8 mouse cellular contexts compared by ENCODE assay signal in the genomic region with DNA sequence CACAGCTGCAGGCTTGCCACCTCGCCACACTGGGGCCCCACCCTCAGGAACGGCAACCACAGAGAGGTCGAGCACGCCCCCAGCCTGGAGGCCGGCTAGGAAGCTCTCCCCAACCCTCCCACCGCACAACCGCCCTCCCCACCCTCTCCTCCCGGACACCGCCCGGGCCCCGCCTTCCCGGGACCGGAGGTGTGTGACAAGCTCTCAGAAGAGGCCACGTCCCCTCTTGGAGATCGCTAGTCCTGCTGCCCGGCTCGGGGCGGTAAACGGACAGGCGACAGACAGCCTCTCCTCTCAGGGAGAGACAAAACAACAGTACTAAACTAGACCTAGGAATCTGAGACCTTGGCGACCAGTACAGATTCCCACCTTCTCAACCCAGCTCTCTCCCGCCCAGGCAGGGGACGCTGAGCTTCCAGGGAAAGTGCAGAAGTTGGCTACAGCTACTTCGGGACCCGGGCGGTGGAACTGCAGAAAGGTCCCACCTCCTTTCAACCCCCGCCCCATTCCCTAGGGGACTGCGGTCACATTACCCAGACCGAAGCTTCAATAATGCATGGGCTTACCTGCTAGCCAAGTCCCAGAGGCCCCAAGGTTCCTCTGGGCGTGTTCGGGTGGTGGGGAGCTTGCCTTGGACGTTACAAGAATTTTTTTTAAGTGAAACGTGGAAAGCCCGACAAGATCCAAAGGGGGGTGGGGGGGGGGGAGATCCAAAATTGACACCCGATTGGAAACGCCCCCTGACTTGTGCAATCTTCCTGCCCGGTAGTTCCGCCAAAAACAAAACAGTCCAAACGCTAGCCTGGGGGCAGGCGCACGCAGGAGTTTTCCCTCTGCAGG. TPM values are rescaled to one million over a fixed set of nuclear protein-coding genes. Genes with fewer than 3 reads are reported as not detected.
DNase-seq lines count a peak whose midpoint lies in the region; ATAC-seq and TF ChIP-seq lines count a peak whose summit lies in the region.

No protein-coding gene starts in this region.

- no peaks in the 10 kb centered on the region for H3K36me3 ChIP-seq in forebrain, postnatal 0 days (ENCODE audit: insufficient read depth)
- H3K36me3 ChIP-seq in hindbrain, embryonic 12.5 days = no peaks in the 10 kb centered on the region
- no peaks in the 10 kb centered on the region for H3K36me3 ChIP-seq in midbrain, postnatal 0 days (ENCODE audit: insufficient read depth, low read length)
- H3K36me3 ChIP-seq in stomach, embryonic 16.5 days (ENCODE audit: control insufficient read depth, insufficient read depth, low read length) = no peaks in the 10 kb centered on the region

- no peaks in the 10 kb centered on the region for H3K4me1 ChIP-seq in cerebellum, adult 2 months (ENCODE audit: control insufficient read depth, insufficient read depth, low read length)
- H3K4me1 ChIP-seq in forebrain, postnatal 0 days (ENCODE audit: insufficient read depth) = no peaks in the 10 kb centered on the region
- peaks cover 19% of the 10 kb centered on the region for H3K4me1 ChIP-seq in hindbrain, embryonic 12.5 days
- peaks cover 11% of the 10 kb centered on the region; the same call in 1 of the 2 replicates for H3K4me1 ChIP-seq in midbrain, postnatal 0 days (ENCODE audit: insufficient read depth, low read length)
- H3K4me1 ChIP-seq in stomach, embryonic 16.5 days (ENCODE audit: control insufficient read depth, insufficient read depth, low read length) = peaks cover 13% of the 10 kb centered on the region

- TF ChIP-seq CTCF in cerebellum, adult 2 months (IDR thresholded peaks at IDR 0.05; ENCODE audit: borderline replicate concordance, insufficient read depth, low read depth, low read length) = no peak
- no peak for TF ChIP-seq CTCF in forebrain, postnatal 0 days (IDR thresholded peaks at IDR 0.05; ENCODE audit: low read depth)
- no peak for TF ChIP-seq CTCF in midbrain, postnatal 0 days (IDR thresholded peaks at IDR 0.05)

- H3K9me3 ChIP-seq in forebrain, postnatal 0 days (ENCODE audit: low read length) = no peaks in the 10 kb centered on the region
- no peaks in the 10 kb centered on the region for H3K9me3 ChIP-seq in hindbrain, embryonic 12.5 days (replicated peaks)
- no peaks in the 10 kb centered on the region for H3K9me3 ChIP-seq in midbrain, postnatal 0 days (ENCODE audit: low read length)
- H3K9me3 ChIP-seq in stomach, embryonic 16.5 days (replicated peaks; ENCODE audit: control insufficient read depth, low read length) = no peaks in the 10 kb centered on the region

- under 1% methylated on average over 41 of the region's 41 CpGs for WGBS in cerebellum, adult 2 months
- under 1% methylated on average over 40 of the region's 41 CpGs for WGBS in forebrain, postnatal 0 days
- under 1% methylated on average over 40 of the region's 41 CpGs for WGBS in hindbrain, embryonic 12.5 days
- under 1% methylated on average over 39 of the region's 41 CpGs for WGBS in midbrain, postnatal 0 days
- WGBS in stomach, embryonic 16.5 days = under 1% methylated on average over 41 of the region's 41 CpGs

- no peak for TF ChIP-seq POLR2A in cerebellum, adult 2 months (IDR thresholded peaks at IDR 0.05; ENCODE audit: borderline replicate concordance, insufficient read depth, low read length)

- peak; percentile 10 to 12 for DNase-seq in frontal cortex, postnatal 36 days (ENCODE audit: low spot score in 2 of 2)
- DNase-seq in frontal cortex, adult 2 months (ENCODE audit: extremely low spot score in 1 of 2, low spot score in 1 of 2) = no peak
- peak; percentile 68 to 69 for DNase-seq in cerebellum, adult 2 months
- DNase-seq in forebrain, postnatal 0 days = peak; percentile 25
- peak; percentile 87 for DNase-seq in liver
- peak; percentile 57 for DNase-seq in midbrain, postnatal 0 days (ENCODE audit: low spot score)

- peak overlapping the region; percentile 92 for H3K4me2 ChIP-seq in forebrain, postnatal 0 days (ENCODE audit: low read depth)
- peak overlapping the region; percentile 97 for H3K4me2 ChIP-seq in hindbrain, embryonic 12.5 days (replicated peaks)
- peak overlapping the region; percentile 97 for H3K4me2 ChIP-seq in midbrain, postnatal 0 days (ENCODE audit: low read depth, low read length, poor library complexity, severe bottlenecking)
- H3K4me2 ChIP-seq in stomach, embryonic 16.5 days (ENCODE audit: low read depth, low read length) = peak overlapping the region; percentile 55

- peak; percentile 49 for ATAC-seq in forebrain, postnatal 0 days
- peak; percentile 77 for ATAC-seq in hindbrain, embryonic 12.5 days (ENCODE audit: low FRiP score)
- ATAC-seq in midbrain, postnatal 0 days (ENCODE audit: low FRiP score) = peak; percentile 59
- peak; percentile 88 for ATAC-seq in stomach, embryonic 16.5 days (ENCODE audit: insufficient read depth, low FRiP score)

- peak overlapping the region; percentile 43; the same call in 1 of the 2 replicates for H3K27ac ChIP-seq in cerebellum, adult 2 months (ENCODE audit: insufficient read depth, low read length)
- no peak overlapping the region for H3K27ac ChIP-seq in forebrain, postnatal 0 days (ENCODE audit: low read depth, low read length)
- peak overlapping the region; percentile 81 for H3K27ac ChIP-seq in hindbrain, embryonic 12.5 days
- no peak overlapping the region for H3K27ac ChIP-seq in midbrain, postnatal 0 days (ENCODE audit: low read depth, low read length)
- peak overlapping the region; percentile 89 for H3K27ac ChIP-seq in stomach, embryonic 16.5 days (ENCODE audit: low read length)

- H3K27me3 ChIP-seq in cerebellum, adult 2 months (ENCODE audit: control insufficient read depth, insufficient read depth, low read length) = no peaks in the 10 kb centered on the region
- H3K27me3 ChIP-seq in forebrain, postnatal 0 days (ENCODE audit: insufficient read depth, low read length) = no peaks in the 10 kb centered on the region
- peaks cover 2% of the 10 kb centered on the region; the same call in 1 of the 2 replicates for H3K27me3 ChIP-seq in hindbrain, embryonic 12.5 days
- 0 out of 2 replicates have a peak, but pooled peaks cover 10% of the 10 kb centered on the region for H3K27me3 ChIP-seq in midbrain, postnatal 0 days (ENCODE audit: insufficient read depth, low read length)
- H3K27me3 ChIP-seq in stomach, embryonic 16.5 days (ENCODE audit: control insufficient read depth, insufficient read depth, low read length) = no peaks in the 10 kb centered on the region

- H3K4me3 ChIP-seq in cerebellum, adult 2 months (replicated peaks; ENCODE audit: insufficient read depth, low read depth, low read length) = peak overlapping the region; percentile 90
- peak overlapping the region; percentile 79 for H3K4me3 ChIP-seq in forebrain, postnatal 0 days (ENCODE audit: low read depth, low read length)
- peak overlapping the region; percentile 75 for H3K4me3 ChIP-seq in hindbrain, embryonic 12.5 days
- peak overlapping the region; percentile 83 for H3K4me3 ChIP-seq in midbrain, postnatal 0 days (ENCODE audit: low read depth, low read length)
- peak overlapping the region; percentile 66 for H3K4me3 ChIP-seq in stomach, embryonic 16.5 days (replicated peaks; ENCODE audit: low read length)

- peak overlapping the region; percentile 62 for H3K9ac ChIP-seq in forebrain, postnatal 0 days
- peak overlapping the region; percentile 85 for H3K9ac ChIP-seq in hindbrain, embryonic 12.5 days
- peak overlapping the region; percentile 67 for H3K9ac ChIP-seq in midbrain, postnatal 0 days (replicated peaks; ENCODE audit: low read length, poor library complexity, severe bottlenecking)
- H3K9ac ChIP-seq in stomach, embryonic 16.5 days (ENCODE audit: low read length) = peak overlapping the region; percentile 97

RNA-seq across cellular contexts. Expression of a gene that starts 0.8 kb away (rescaled TPM):
- polyA plus RNA-seq in frontal cortex, adult 2 months (2012; rRNA removed) = 28.0 and 29.9 TPM in 2 replicates
- polyA plus RNA-seq in cerebellum, adult 2 months (2012; rRNA removed) = 32.5 and 33.5 TPM in 2 replicates
- 23.9 and 26.8 TPM in 2 replicates for total RNA-seq in forebrain, postnatal 0 days (2014; rRNA removed)
- 7.9 and 14.2 TPM in 2 replicates for polyA plus RNA-seq in forebrain, postnatal 0 days (2015; fragmentation: Nextera tagmentation; extraction: Ambion mirVana)
- polyA plus RNA-seq in hindbrain, embryonic 12.5 days (2016; fragmentation: Nextera tagmentation; extraction: Ambion mirVana) = 52.0 and 56.0 TPM in 2 replicates
- total RNA-seq in midbrain, postnatal 0 days (2014; rRNA removed) = 20.6 and 29.2 TPM in 2 replicates
- 13.9 and 15.4 TPM in 2 replicates for polyA plus RNA-seq in midbrain, postnatal 0 days (2015; fragmentation: Nextera tagmentation; extraction: Ambion mirVana)
- polyA plus RNA-seq in stomach, embryonic 16.5 days (2015; fragmentation: Nextera tagmentation; extraction: Ambion mirVana) = 68.4 and 72.0 TPM in 2 replicates

Comparison
In these comparisons a context has a peak if more than half of its experiments do, and no peak if none do; other contexts are left out.
1. DNase-seq: peak in frontal cortex, postnatal 36 days (2 of 2), cerebellum, adult 2 months (2 of 2), forebrain, postnatal 0 days (single experiment), liver (single experiment) and midbrain, postnatal 0 days (single experiment); none in frontal cortex, adult 2 months (0 of 2).
2. H3K27ac ChIP-seq: peak in cerebellum, adult 2 months (single experiment), hindbrain, embryonic 12.5 days (single experiment) and stomach, embryonic 16.5 days (single experiment); none in forebrain, postnatal 0 days (single experiment) and midbrain, postnatal 0 days (single experiment).
3. Peak in every context shown above with its lines, with median percentiles within 50 percentile points of each other: H3K4me3 ChIP-seq, ATAC-seq, H3K4me2 ChIP-seq and H3K9ac ChIP-seq.